Mouse (Mus musculus) heart, postnatal 14 days (tissue): Measurements from ENCODE around the gene Prune1. TPM values are rescaled to one million over a fixed set of nuclear protein-coding genes. Genes with fewer than 3 reads are reported as not detected.
A peak's percentile ranks its signal among the peaks of the same experiment; 100 is the strongest.
"Not testable (repeated sequence)": the region's sequence is repeated elsewhere in the genome, so short reads cannot be mapped to it uniquely, and the experiment has no call there.

ENCODE experiments used
- DNase-seq, 2 experiments: peaks; one replicate each; pipeline ENCODE4 v3.0.0; 2021 to 2022
- intact Hi-C: fragments of 180-260 bp; cut with DNase I; formaldehyde crosslinking; loops from one replicate; pipeline ENCODE4 v1.15.1; 2025
- total RNA-seq, 2 experiments: library from RNA; stranded (reverse); gene quantifications; 2 replicates each; pipeline ENCODE4 v1.2.3; 2021

Gene Prune1
- total RNA-seq, 2 experiments from 2014 or later = 19.8 to 20.4 TPM

GRCm38 (mm10) chr3:95228148-95228893 lies 53.6 kb downstream of the Prune1 start, which contains the start of gene Cdc42se1:
TSS of gene Cdc42se1 (plus strand) at chr3:95228732.
- peak; percentile 89 to 92 for DNase-seq
- intact Hi-C loops = no loop called here

GRCm38 (mm10) chr3:95227214-95227613 lies 54.7 kb downstream of the Prune1 start:
- no peak for DNase-seq
- intact Hi-C loops = no loop called here

- intact Hi-C loops = no loop called here
- no peak for DNase-seq
Observed at GRCm38 (mm10) chr3:95224295-95224694, 57.6 kb downstream of the Prune1 start.

GRCm38 (mm10) chr3:95223041-95223440 lies 58.8 kb downstream of the Prune1 start:
- intact Hi-C loops = no loop called here
- DNase-seq = no peak

GRCm38 (mm10) chr3:95218466-95219137 lies 63.3 kb downstream of the Prune1 start:
- DNase-seq = no peak
- intact Hi-C loops = loop anchor here (5.0 kb wide), 1 partner anchor 76 kb away; the partner anchor contains the start of gene Tnfaip8l2

GRCm38 (mm10) chr3:95217255-95218134 lies 64.4 kb downstream of the Prune1 start, which contains the start of gene Gabpb2:
TSS of gene Gabpb2 (minus strand) at chr3:95217916.
- DNase-seq = peak; percentile 98 to 99
- intact Hi-C loops = loop anchor here (2.0 to 5.0 kb wide), 2 partner anchors 45 to 75 kb away; partner anchors contain the start of gene Tnfaip8l2

GRCm38 (mm10) chr3:95216655-95217254 lies 65.1 kb downstream of the Prune1 start:
- intact Hi-C loops = loop anchor here (2.0 to 5.0 kb wide), 2 partner anchors 46 to 74 kb away; partner anchors contain the start of gene Tnfaip8l2
- no peak for DNase-seq

- intact Hi-C loops = no loop called here
Observed at GRCm38 (mm10) chr3:95213609-95213975, 68.3 kb downstream of the Prune1 start.

GRCm38 (mm10) chr3:95212889-95213608 lies 68.8 kb downstream of the Prune1 start:
- DNase-seq, intact Hi-C loops: not testable (repeated sequence)

More at GRCm38 (mm10) chr3:95213609-95213975, 68.3 kb downstream of the Prune1 start:
- DNase-seq = no peak

GRCm38 (mm10) chr3:95210585-95210984 lies 71.3 kb downstream of the Prune1 start:
- intact Hi-C loops = no loop called here
- no peak for DNase-seq

GRCm38 (mm10) chr3:95208286-95208685 lies 73.6 kb downstream of the Prune1 start:
- DNase-seq = no peak
- intact Hi-C loops = no loop called here

- intact Hi-C loops = no loop called here
Observed at GRCm38 (mm10) chr3:95203880-95204279, 78.0 kb downstream of the Prune1 start.

More at GRCm38 (mm10) chr3:95203880-95204279, 78.0 kb downstream of the Prune1 start:
- no peak for DNase-seq

Other genes with a start within 250 kb of the Prune1 start
- 100 to 1,000 TPM; 118 to 132 TPM for gene Psmd4, start 239.5 kb downstream of the Prune1 start, total RNA-seq
- gene Pip5k1a, start 175.1 kb downstream of the Prune1 start, total RNA-seq = 10 to 100 TPM; 18.3 to 19.2 TPM
- 10 to 100 TPM; 32.4 to 32.5 TPM for gene Vps72, start 171.1 kb downstream of the Prune1 start, total RNA-seq
- 10 to 100 TPM; 10.6 to 11.1 TPM for gene Tmod4, start 157.6 kb downstream of the Prune1 start, total RNA-seq
- 10 to 100 TPM; 29.5 to 33.5 TPM for gene Scnm1, start 148.1 kb downstream of the Prune1 start, total RNA-seq
- 1 to 10 TPM; 6.4 to 7.4 TPM for gene Lysmd1, start 148.0 kb downstream of the Prune1 start, total RNA-seq
- 1 to 10 TPM; 3.0 to 3.1 TPM for gene Tnfaip8l2, start 139.7 kb downstream of the Prune1 start, total RNA-seq
- 10 to 100 TPM in 1 of 2 experiments, 1 to 10 TPM in 1; 5.8 to 11.8 TPM for gene Sema6c, start 121.6 kb downstream of the Prune1 start, total RNA-seq
- 10 to 100 TPM; 14.9 to 15.0 TPM for gene Gabpb2, start 64.2 kb downstream of the Prune1 start, total RNA-seq
- 10 to 100 TPM; 31.9 to 33.6 TPM for gene Cdc42se1, start 53.3 kb downstream of the Prune1 start, total RNA-seq
- gene Mllt11, start 49.9 kb downstream of the Prune1 start, total RNA-seq = 1 to 10 TPM; 6.7 to 7.8 TPM
- not detected for gene Gm128, start 40.5 kb downstream of the Prune1 start, total RNA-seq
- under 1 TPM in 1 of 2 experiments, not detected in 1; 0.32 TPM for gene Bnipl, start 30.9 kb downstream of the Prune1 start, total RNA-seq
- 10 to 100 TPM; 22.3 to 25.8 TPM for gene Mindy1, start 731 bp downstream of the Prune1 start, total RNA-seq
- gene Anxa9, start 25.1 kb upstream of the Prune1 start, total RNA-seq = under 1 TPM; 0.38 to 0.76 TPM
- 10 to 100 TPM; 47.4 to 47.6 TPM for gene Cers2, start 32.7 kb upstream of the Prune1 start, total RNA-seq
- 10 to 100 TPM; 14.1 to 14.4 TPM for gene Setdb1, start 75.1 kb upstream of the Prune1 start, total RNA-seq
- gene 4930558C23Rik, start 120.8 kb upstream of the Prune1 start, total RNA-seq = not detected
- gene Arnt, start 152.3 kb upstream of the Prune1 start, total RNA-seq = 10 to 100 TPM; 45.0 to 48.6 TPM
- gene Ctsk, start 217.2 kb upstream of the Prune1 start, total RNA-seq = 10 to 100 TPM; 13.6 to 14.3 TPM
- gene Ctss, start 244.7 kb upstream of the Prune1 start, total RNA-seq = 10 to 100 TPM; 11.6 to 12.7 TPM